Mouse (Mus musculus) limb, embryonic 15.5 days (tissue): ENCODE measurements around the gene Drd4. TPM values are rescaled to one million over a fixed set of nuclear protein-coding genes. Genes with fewer than 3 reads are reported as not detected.

Experiments used
- ATAC-seq: fragments of 200-750 bp; cut with Nextera tagmentation; 2 replicates; pipeline ENCODE4 v1.8.0; 2017; ENCODE audit warnings: low read depth, moderate TSS enrichment; ENCODE audit not compliant: insufficient number of reproducible peaks, low FRiP score, low TSS enrichment
- H3K27ac ChIP-seq: fragments of 300-500 bp; sonication (generic); 2 replicates; pipeline ENCODE4 v1.5.1; 2015; ENCODE audit warnings: moderate library complexity, mild to moderate bottlenecking, inconsistent platforms
- H3K27me3 ChIP-seq: fragments of 300-500 bp; sonication (generic); 2 replicates; pipeline ENCODE4 v1.6.1; 2015; ENCODE audit warnings: inconsistent platforms
- H3K36me3 ChIP-seq: fragments of 300-500 bp; sonication (generic); 2 replicates; pipeline ENCODE4 v1.6.1; 2015; ENCODE audit warnings: inconsistent platforms
- H3K4me1 ChIP-seq: fragments of 300-500 bp; sonication (generic); 2 replicates; pipeline ENCODE4 v1.6.1; 2015; ENCODE audit warnings: inconsistent platforms
- H3K4me2 ChIP-seq: fragments of 300-500 bp; sonication (generic); 2 replicates; pipeline ENCODE4 v1.6.1; 2015; ENCODE audit warnings: mild to moderate bottlenecking, inconsistent platforms
- H3K4me3 ChIP-seq: fragments of 300-500 bp; sonication (generic); 2 replicates; pipeline ENCODE4 v1.5.1; 2015; ENCODE audit warnings: mild to moderate bottlenecking, inconsistent platforms
- H3K9ac ChIP-seq: fragments of 300-500 bp; sonication (generic); 2 replicates; pipeline ENCODE4 v1.6.1; 2015; ENCODE audit warnings: inconsistent platforms
- H3K9me3 ChIP-seq: fragments of 300-500 bp; sonication (generic); 2 replicates; pipeline ENCODE4 v1.6.1; 2016; ENCODE audit warnings: inconsistent platforms
- WGBS: fragments of 180-500 bp; shearing (Covaris S2); methylation state at CpG from one replicate; pipeline ENCODE4 v1.1.7; 2015; 5-methylcytosine and 5-hydroxymethylcytosine counted together
- polyA plus RNA-seq: library from polyadenylated mRNA; unstranded; fragments of >200 nt; fragmentation: Nextera tagmentation; extraction: Ambion mirVana; gene quantifications from 2 replicates; pipeline ENCODE4 v1.2.1, GENCODE M21; 2015

Gene Drd4
- polyA plus RNA-seq, 1 experiment from 2014 or later, result 1.5 TPM

- no peaks in the 10 kb centered on the region for H3K9me3 ChIP-seq
- H3K27ac ChIP-seq, result peak overlapping the region; percentile 99
- peak overlapping the region; percentile 90 for H3K9ac ChIP-seq
- WGBS, result 4% methylated on average over 35 of the region's 35 CpGs
- H3K4me3 ChIP-seq, result peak overlapping the region; percentile 70
- peaks cover 28% of the 10 kb centered on the region for H3K36me3 ChIP-seq
- peaks cover 25% of the 10 kb centered on the region for H3K4me1 ChIP-seq
- H3K27me3 ChIP-seq, result no peaks in the 10 kb centered on the region
- peak; percentile 2; the same call in 1 of the 2 replicates for ATAC-seq
- H3K4me2 ChIP-seq, result peak overlapping the region; percentile 96
Observed at GRCm38 (mm10) chr7:141326546-141327446, 35.0 kb downstream of the Drd4 start.

GRCm38 (mm10) chr7:141327469-141328372, 35.9 kb downstream of the Drd4 start, which contains the start of the genes Deaf1 and Tmem80:
Gene Deaf1, minus strand, starts transcription at chr7:141327690.
Gene Tmem80, plus strand, starts transcription at chr7:141327739.
- H3K4me2 ChIP-seq, result peak within 1 kb of the TSS; percentile 96
- peak within 1 kb of the TSS; percentile 90 for H3K9ac ChIP-seq
- H3K36me3 ChIP-seq, result peaks cover 20% of the 10 kb centered on the region
- peak; percentile 95 for ATAC-seq
- H3K9me3 ChIP-seq, result no peaks in the 10 kb centered on the region
- peak within 1 kb of the TSS; percentile 70 for H3K4me3 ChIP-seq
- H3K27me3 ChIP-seq, result no peaks in the 10 kb centered on the region
- H3K4me1 ChIP-seq, result peaks cover 25% of the 10 kb centered on the region
- H3K27ac ChIP-seq, result peak within 1 kb of the TSS; percentile 99
- WGBS, result under 1% methylated on average over 105 of the region's 105 CpGs

- Histone ChIP-seq H3K4me1 (peaks cover 25% of the 10 kb centered on the region), H3K27me3 (no peaks in the 10 kb centered on the region), H3K9me3 (no peaks in the 10 kb centered on the region), H3K27ac (peak overlapping the region; percentile 99), H3K4me3 (peak overlapping the region; percentile 70), H3K9ac (peak overlapping the region; percentile 61), H3K36me3 (peaks cover 20% of the 10 kb centered on the region), H3K4me2 (peak overlapping the region; percentile 61)
- ATAC-seq, result peak; percentile 13
- 16% methylated on average over 24 of the region's 24 CpGs for WGBS
Observed at GRCm38 (mm10) chr7:141328373-141328990, 36.7 kb downstream of the Drd4 start.

GRCm38 (mm10) chr7:141330706-141331105, 38.9 kb downstream of the Drd4 start:
- H3K27ac ChIP-seq, result no peak overlapping the region
- H3K4me2 ChIP-seq, result no peak overlapping the region
- peaks cover 27% of the 10 kb centered on the region for H3K36me3 ChIP-seq
- peaks cover 22% of the 10 kb centered on the region for H3K4me1 ChIP-seq
- H3K4me3 ChIP-seq, result no peak overlapping the region
- no peak overlapping the region for H3K9ac ChIP-seq
- H3K27me3 ChIP-seq, result no peaks in the 10 kb centered on the region
- no peaks in the 10 kb centered on the region for H3K9me3 ChIP-seq
- no peak for ATAC-seq

GRCm38 (mm10) chr7:141331990-141332389, 40.2 kb downstream of the Drd4 start:
- peaks cover 33% of the 10 kb centered on the region for H3K36me3 ChIP-seq
- no peak overlapping the region for H3K27ac ChIP-seq
- 79% methylated on average over 6 of the region's 6 CpGs for WGBS
- H3K4me1 ChIP-seq, result peaks cover 9% of the 10 kb centered on the region; the same call in 1 of the 2 replicates
- H3K4me2 ChIP-seq, result no peak overlapping the region
- no peaks in the 10 kb centered on the region for H3K27me3 ChIP-seq
- H3K9me3 ChIP-seq, result no peaks in the 10 kb centered on the region
- no peak for ATAC-seq
- H3K9ac ChIP-seq, result no peak overlapping the region
- H3K4me3 ChIP-seq, result no peak overlapping the region

- H3K4me1 ChIP-seq, result peaks cover 12% of the 10 kb centered on the region
- no peak overlapping the region for H3K4me2 ChIP-seq
- no peak for ATAC-seq
- no peak overlapping the region for H3K4me3 ChIP-seq
- H3K27ac ChIP-seq, result no peak overlapping the region
- no peak overlapping the region for H3K9ac ChIP-seq
- 0 out of 2 replicates have a peak, but pooled peaks cover 6% of the 10 kb centered on the region for H3K27me3 ChIP-seq
- H3K36me3 ChIP-seq, result peaks cover 33% of the 10 kb centered on the region
- 74% methylated on average over 2 of the region's 2 CpGs for WGBS
- H3K9me3 ChIP-seq, result no peaks in the 10 kb centered on the region
Observed at GRCm38 (mm10) chr7:141335044-141335579, 43.3 kb downstream of the Drd4 start.

GRCm38 (mm10) chr7:141335682-141336081, 43.9 kb downstream of the Drd4 start:
- Histone ChIP-seq H3K4me2 (no peak overlapping the region), H3K9me3 (no peaks in the 10 kb centered on the region), H3K36me3 (peaks cover 33% of the 10 kb centered on the region), H3K4me1 (peaks cover 12% of the 10 kb centered on the region), H3K9ac (no peak overlapping the region), H3K27ac (no peak overlapping the region), H3K27me3 (0 out of 2 replicates have a peak, but pooled peaks cover 6% of the 10 kb centered on the region), H3K4me3 (no peak overlapping the region)
- 90% methylated on average over 4 of the region's 4 CpGs for WGBS
- ATAC-seq, result no peak

- Histone ChIP-seq H3K9me3 (no peaks in the 10 kb centered on the region), H3K27me3 (0 out of 2 replicates have a peak, but pooled peaks cover 6% of the 10 kb centered on the region), H3K4me1 (peaks cover 12% of the 10 kb centered on the region), H3K9ac (no peak overlapping the region), H3K36me3 (peaks cover 33% of the 10 kb centered on the region), H3K4me3 (no peak overlapping the region), H3K27ac (no peak overlapping the region), H3K4me2 (no peak overlapping the region)
- ATAC-seq, result no peak
- WGBS, result 78% methylated on average over 3 of the region's 3 CpGs
Observed at GRCm38 (mm10) chr7:141336296-141336695, 44.5 kb downstream of the Drd4 start.

- 77% methylated on average over 3 of the region's 3 CpGs for WGBS
- Histone ChIP-seq H3K4me1 (peaks cover 12% of the 10 kb centered on the region), H3K36me3 (peaks cover 30% of the 10 kb centered on the region), H3K27me3 (0 out of 2 replicates have a peak, but pooled peaks cover 6% of the 10 kb centered on the region), H3K27ac (peak overlapping the region; percentile 43), H3K9ac (no peak overlapping the region), H3K4me3 (peak overlapping the region; percentile 39; the same call in 1 of the 2 replicates), H3K4me2 (0 out of 2 replicates have a peak overlapping the region, but pooled peaks have one; percentile 49), H3K9me3 (no peaks in the 10 kb centered on the region)
- no peak for ATAC-seq
Observed at GRCm38 (mm10) chr7:141337716-141338416, 46.1 kb downstream of the Drd4 start.

GRCm38 (mm10) chr7:141338576-141339131, 46.8 kb downstream of the Drd4 start, which contains the start of gene Eps8l2:
Gene Eps8l2, plus strand, starts transcription at chr7:141338880.
- 3% methylated on average over 22 of the region's 23 CpGs for WGBS
- Histone ChIP-seq H3K27ac (peak within 1 kb of the TSS; percentile 43), H3K27me3 (0 out of 2 replicates have a peak, but pooled peaks cover 6% of the 10 kb centered on the region), H3K36me3 (peaks cover 23% of the 10 kb centered on the region), H3K9me3 (no peaks in the 10 kb centered on the region), H3K4me2 (peak within 1 kb of the TSS; percentile 49), H3K4me1 (peaks cover 12% of the 10 kb centered on the region), H3K4me3 (peak within 1 kb of the TSS; percentile 39), H3K9ac (peak within 1 kb of the TSS; percentile 35; the same call in 1 of the 2 replicates)
- no peak for ATAC-seq
